Mouse (Mus musculus): ENCODE data around the gene Ablim1. TPM values are rescaled to one million over a fixed set of nuclear protein-coding genes. Genes with fewer than 3 reads are reported as not detected.

Ablim1 gene
- total RNA-seq, 2 experiments from 2014 or later = 50.9 to 59.8 TPM

DNA sequence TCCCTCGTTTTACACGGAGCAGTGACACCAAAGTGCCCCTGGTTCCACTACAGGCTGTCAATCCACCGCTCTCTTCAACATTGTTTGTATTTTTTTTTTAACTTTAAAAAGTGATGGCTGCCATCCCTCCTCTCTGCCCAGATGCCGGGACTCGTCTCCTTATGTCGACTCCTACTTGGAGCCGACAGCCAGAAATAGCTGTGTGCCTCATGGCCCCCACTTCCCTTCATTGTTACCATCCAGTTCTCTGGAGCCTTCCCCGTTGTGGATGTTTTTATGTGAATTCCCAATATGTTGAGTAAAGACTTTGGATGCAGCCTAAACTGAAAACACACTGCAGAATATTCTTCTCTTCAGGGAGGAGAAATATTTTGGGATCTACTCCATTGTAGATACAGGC lies 8.7 kb downstream of the Ablim1 start:
- no peak for DNase-seq (ENCODE audit: low spot score in 2 of 2)

DNA sequence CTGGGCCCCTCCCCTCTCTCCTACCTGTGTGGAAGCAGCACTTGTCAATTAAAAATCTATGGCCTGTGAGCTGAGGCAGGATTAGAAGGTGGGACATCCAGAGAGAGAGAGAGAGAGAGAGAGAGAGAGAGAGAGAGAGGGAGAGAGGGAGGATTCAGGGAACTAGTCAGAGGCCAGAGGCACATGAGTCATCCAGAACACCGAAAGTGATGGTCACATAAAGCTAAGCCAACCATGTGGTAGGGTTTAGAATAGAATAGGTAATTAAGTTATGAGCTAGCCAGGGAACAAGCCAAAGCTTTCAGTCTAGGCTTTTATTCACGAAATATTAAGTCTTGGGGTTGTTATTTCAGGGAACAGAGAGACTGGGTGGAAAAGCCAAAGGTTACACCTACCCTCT lies 10.1 kb downstream of the Ablim1 start:
- no peak for DNase-seq (ENCODE audit: low spot score in 2 of 2)

DNA sequence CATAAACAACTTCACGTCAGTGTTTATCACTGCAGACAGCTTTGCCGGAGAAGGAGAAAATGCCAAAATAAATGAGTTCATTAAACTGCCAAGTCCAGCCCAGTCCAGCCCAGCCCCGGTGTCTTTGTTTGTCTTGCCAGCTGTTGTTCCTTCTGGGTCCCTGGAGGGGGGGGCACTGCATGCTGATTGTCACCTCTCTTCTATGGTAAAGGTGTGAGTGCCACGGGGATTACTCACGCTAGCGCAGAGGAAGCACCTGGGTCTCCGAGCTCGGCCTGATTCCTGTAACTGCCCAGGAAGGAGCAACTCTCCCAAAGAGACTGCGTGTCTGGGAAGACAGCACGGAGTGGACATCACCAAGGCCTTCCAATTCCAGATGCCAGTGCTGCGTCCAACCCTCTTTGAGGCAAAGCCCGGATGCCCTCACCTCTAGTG lies 12.7 kb downstream of the Ablim1 start:
- no peak for DNase-seq (ENCODE audit: low spot score in 2 of 2)

DNA sequence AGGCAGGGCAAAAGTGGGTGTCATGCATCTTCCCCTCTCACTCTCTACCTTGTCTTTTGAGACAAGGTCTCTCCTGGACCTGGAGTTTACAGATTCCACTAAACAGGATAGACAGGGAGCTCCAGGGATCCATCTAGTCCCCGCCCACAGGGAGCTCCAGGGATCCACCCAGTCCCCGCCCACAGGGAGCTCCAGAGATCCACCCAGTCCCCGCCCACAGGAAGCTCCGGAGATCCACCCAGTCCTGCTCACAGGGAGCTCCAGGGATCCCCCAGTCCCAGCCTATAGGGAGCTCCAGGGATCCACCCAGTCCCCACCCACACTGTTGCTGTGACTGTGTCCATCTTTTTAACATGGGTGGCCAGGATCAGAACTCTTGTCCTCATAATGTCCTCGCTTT lies 16.7 kb downstream of the Ablim1 start:
- no peak for DNase-seq (ENCODE audit: low spot score in 2 of 2)

DNA sequence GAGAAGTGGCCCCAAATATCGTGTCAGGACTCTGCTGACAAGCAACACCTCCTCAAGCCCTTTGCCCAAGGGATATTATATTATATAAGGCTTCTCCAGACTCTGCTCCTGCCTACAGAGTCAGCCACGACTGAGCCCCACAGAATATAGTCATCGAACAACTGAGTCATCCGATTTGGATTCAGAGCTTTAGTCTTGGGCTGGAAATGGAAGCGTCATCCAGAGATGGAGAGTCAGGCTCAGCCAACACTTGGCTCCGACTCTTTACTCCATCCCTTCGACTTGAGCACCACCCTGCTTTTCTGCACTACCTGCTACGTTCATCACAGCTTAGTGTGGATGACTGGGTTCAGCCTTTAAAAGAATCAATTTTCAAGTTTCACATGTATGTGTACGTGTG lies 17.3 kb downstream of the Ablim1 start:
- no peak for DNase-seq (ENCODE audit: low spot score in 2 of 2)

DNA sequence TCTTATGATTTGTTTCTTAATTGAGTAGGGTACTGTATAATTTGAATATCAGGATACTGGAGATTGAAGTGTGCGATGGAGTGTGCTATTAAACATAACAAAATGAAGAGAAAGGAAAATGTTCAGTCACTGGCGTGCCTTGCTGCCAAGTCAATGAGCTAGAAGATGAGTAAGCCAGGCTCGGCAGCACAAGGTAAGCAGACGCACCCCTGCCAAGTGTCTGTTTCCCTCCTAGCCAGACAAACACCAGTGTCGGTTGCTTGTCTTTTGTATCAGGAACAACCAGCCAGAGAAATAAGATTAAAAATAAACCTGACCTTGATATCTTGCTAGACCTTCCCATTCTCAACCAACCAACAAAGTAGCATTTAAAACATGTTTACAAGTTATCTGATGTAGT lies 18.2 kb downstream of the Ablim1 start:
- DNase-seq (ENCODE audit: low spot score in 2 of 2) = no peak

DNA sequence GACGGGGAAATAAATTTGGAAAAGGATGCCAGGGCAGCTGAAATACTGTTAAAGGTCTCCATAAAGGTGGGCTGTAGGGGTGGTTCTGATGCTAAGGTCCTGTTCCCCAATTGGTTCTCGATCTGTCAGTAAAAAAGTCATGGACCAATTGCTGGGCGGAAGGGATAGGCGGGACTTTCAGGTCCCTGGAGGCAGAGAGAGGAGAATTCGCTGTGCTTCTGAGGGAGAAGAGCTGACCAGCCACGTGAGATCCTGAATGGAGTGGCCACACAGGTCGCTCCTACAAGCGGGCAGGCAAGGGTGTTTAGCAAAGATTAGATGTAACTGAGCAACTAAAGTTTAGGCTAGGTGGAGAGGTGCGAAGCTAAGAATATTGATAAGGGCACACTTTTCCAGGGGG lies 19.2 kb downstream of the Ablim1 start:
- no peak for DNase-seq (ENCODE audit: low spot score in 2 of 2)

DNA sequence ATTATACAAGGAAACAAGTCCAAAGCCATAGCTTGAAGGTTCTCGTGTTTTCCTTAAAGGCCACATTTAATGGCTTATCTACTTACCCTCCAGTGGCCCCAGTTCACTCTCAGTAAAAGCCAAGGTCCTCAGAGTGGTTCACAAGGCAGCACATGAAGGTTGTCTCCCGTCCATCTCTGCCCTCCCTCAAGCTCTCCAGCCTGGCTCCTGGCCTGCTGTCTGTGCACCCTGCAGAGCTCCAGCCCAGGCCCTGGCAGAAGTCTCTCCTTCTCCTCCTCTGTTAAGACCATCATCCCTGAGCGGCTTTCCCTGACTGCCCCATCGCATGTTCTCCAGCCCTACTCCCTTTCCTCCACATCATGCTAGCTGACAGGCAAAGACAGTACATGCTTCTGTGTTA lies 20.4 kb downstream of the Ablim1 start:
- DNase-seq (ENCODE audit: low spot score in 2 of 2) = no peak

DNA sequence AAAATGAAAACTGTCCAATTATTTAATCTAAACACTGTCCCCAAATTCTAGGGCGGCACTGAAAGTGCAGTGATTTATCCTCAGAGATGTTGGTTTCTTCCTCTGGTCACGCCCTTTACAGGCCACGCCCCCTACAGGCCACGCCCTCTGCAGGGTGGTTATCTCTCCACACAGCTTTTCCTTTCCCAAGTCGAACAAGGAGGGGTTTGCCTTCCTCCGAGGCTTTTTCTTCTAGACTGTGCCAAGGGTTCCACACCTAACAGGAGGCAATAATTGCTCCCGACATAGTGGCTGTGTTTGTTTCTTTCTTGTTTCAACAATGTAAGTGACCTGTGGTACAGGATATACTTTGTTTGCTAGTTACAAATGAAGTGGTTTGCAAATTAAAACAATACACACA lies 21.0 kb downstream of the Ablim1 start:
- no peak for DNase-seq (ENCODE audit: low spot score in 2 of 2)

DNA sequence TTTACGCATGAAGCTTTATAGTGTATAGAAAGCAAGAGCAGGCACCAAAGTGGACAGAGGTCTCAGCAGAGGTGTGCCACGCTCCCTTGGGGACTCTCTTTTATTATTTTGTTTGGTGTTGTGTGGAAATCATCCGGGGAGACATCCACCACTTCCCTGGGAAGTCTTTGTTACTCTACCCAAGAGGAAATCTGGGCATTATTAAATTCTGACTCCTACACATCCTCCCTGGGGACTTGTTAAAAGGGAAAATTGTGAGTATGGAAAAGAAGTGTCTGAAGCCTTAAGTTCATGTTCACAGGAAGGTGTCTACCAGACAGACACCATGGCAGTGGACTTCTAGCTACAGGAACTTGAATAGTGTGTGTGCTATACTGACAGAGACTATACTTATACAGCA lies 31.4 kb downstream of the Ablim1 start:
- no peak for DNase-seq (ENCODE audit: low spot score in 2 of 2)

DNA sequence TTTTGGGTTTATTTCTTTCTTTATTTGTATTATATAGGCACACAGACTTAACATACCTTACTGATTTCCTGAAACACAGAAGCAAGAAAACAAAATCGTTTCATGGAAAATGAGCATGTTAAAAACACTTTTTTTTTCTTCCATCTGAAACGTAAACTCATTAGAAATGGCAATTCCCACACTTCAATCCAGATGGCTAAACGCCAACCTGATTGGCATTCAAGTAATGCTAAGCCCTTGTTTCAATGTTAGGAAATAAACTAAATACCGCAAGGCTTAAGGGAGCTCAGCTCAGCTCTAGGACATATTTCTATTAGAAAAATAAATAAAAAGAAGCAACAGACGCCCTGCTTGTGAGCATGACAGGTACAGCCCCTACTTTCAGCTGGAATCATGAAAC lies 32.1 kb downstream of the Ablim1 start:
- no peak for DNase-seq (ENCODE audit: low spot score in 2 of 2)

DNA sequence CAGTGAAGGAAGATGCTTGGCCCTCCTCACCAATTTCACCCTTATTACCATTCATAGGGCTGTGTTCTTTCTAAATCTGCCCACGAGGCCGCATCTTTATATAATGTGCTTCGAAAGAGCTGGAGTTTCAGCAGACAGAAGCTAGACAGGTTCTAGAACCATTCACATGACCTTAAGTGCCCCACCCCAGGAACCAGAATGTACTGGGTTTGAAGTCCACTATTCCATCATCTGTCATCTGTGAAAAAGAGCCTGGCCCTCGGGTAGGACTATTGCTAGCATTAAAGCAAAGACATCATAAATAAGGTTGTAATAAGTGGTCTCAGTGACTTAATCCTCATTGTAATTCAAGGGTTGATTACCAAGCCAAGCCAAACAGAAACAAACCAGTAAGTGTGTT lies 35.1 kb downstream of the Ablim1 start:
- no peak for DNase-seq (ENCODE audit: low spot score in 2 of 2)

DNA sequence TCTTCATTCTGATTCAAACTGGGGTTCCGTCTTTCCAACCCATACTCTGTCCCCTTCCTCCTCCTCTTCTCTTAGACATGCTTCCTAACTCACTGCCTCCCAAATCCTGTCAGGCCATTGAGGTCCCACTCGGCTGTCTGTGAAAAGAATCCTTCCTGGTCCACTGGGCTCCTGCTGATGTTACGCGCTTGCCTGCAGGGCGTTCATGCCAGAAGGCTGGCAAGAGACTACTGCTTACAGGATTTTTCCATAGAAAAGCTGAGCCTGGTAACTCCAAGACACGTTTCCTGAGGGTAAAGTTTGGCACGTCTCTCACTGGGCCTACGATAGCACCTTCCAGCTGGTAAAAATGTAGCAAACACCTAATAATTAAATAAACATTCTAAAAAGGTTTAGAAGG lies 36.5 kb downstream of the Ablim1 start:
- no peak for DNase-seq (ENCODE audit: low spot score in 2 of 2)

DNA sequence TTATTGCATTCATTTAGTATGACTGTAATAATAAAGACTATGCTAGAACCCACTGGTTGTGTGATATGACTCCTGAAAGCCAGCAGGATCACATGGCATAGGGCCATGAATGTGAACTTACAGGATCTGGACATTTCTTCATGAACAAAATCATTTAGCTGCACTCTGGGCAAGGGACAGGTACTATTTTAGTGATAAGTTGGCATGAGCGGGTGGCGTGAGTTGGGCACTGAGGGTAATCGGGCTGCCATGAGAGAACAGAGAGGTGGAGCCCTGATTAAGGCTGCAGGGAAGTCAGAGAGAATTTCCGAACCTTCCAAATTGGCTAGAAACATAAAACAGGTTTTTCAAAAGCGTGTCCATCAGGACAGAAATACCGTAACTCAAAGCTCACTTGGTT lies 37.7 kb downstream of the Ablim1 start:
- no peak for DNase-seq (ENCODE audit: low spot score in 2 of 2)

DNA sequence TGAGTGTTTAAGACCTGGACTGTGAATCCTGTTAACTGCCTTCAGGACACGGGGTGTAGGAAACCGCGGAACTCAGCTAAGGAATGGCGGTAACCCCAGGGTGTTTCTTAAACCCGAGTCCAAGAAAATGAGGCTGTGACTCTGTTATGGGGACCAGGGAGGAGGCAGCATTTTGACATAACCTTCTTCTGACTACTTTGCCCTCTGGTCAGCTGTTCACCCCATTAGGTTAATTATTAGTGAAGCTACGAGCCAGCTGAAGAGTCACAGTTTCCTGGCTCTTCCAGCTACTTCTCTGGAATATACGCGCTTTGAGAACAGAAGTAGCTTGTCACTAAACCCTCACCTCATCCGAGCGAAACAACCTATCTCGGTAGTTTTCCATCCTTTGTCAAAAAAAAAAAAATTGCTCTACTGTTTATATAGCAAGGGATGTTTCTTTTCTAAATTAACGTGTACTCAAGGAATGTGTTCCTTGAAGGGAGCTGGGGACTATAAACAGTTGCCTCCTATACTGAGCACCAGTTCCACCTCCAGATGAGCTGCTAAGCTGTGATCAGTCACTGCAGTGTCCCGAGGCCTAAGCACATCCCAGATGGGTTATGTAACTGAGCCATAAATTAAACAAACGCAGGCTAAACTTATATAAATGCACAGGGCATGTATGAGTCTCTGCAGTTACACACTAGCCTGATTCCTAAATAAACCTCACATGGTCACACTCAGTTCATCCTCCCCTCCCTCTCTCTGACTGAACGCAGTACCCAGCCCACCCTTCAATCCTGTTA lies 39.4 kb downstream of the Ablim1 start:
- no peak for DNase-seq (ENCODE audit: low spot score in 2 of 2)

DNA sequence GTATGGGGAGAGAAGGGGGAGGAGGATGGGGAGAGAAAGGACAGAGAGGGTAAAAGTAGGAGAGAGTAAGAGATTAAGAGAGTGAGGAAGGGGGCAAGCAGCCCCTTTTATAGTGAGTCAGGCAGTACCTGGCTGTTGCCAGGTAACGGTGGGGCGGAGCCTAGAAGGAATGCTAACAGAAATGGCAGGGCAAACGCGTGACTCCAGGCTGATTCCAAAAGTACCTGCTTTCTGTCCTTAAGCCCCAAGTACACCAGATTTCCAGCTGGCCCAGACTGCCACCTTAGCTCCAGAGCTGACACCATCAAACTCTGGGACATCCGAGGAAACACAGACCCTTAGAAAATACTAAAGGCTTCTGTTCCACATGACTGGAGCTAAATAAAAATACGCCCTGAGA lies 40.0 kb downstream of the Ablim1 start:
- no peak for DNase-seq (ENCODE audit: low spot score in 2 of 2)

DNA sequence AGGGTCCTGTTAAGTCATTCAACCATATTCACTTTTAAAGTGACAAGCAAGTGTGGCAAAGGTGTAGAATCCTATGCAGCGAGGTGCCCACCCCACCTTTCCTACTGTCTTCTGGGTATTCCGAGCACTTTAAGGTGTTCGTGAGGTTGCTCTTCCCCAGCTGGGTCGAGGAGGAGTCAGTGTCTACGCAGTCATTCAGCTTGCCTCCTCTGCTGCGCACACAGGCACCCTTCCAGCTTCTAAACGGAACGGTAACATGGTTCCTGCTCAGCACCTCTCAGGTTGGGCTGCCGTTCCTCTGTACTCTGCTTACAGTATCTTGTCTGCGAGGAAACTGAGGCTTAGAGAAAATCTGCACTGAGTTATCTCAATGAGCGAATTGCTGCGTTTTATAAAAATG lies 40.4 kb downstream of the Ablim1 start:
- DNase-seq (ENCODE audit: low spot score in 2 of 2) = no peak

DNA sequence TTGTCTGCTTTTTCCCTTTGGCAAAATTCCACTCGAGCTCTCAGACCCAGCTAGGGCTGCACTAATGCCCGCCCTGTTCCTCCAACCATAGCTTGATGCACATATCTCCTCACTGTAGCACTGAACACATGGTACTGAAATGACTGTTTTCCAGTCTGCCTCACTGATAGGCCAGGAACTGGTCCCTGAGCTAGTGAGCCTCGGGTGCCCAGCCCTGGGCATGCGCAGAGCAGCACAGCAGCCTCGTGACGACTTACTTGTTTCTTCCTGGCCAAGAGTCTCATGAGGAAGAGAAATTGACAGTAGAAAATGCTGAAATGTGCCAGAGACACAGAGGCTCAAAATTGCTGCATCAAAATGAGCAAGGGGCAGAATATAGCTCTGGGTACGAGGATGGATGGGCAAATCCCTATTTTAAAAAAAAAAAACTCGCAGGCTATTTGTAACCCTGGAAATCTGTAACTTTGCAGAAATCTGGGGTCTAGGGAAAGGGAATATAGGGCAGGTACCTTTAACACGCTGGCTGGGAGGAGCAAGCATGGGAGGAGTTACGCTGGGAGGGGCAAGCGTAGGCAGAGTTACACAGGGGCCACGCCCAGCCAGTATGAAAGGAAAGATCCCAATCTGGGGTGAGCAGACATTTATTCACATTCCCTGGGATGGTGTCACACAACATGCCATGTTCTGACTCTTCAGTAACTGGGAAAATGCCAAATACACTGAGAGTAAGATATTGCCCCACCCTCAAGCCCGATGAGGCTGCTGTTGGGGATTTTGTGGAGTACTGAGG lies 41.7 kb downstream of the Ablim1 start:
- peak in 1 of 2 experiments; percentile 22 for DNase-seq (ENCODE audit: low spot score in 2 of 2)

DNA sequence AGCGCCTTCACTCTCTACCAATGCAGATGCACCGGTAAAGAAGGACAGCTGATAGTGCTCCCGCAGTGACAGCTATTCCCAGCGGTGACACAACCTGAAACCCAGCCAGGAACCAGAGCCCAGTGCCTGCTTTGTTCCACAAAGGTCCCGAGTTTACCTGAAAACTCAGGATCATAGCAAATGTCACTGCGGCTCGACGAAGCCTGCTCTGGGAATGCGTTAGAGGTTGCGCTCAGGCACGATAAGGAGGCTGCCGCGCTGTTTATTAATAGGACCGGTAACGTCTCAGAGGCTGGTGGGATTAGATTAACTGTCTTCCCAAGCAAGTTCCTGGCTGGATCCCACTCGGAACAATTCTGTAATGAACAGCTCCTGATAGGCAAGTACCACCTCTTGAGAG lies 43.0 kb downstream of the Ablim1 start:
- no peak for DNase-seq (ENCODE audit: low spot score in 2 of 2)

DNA sequence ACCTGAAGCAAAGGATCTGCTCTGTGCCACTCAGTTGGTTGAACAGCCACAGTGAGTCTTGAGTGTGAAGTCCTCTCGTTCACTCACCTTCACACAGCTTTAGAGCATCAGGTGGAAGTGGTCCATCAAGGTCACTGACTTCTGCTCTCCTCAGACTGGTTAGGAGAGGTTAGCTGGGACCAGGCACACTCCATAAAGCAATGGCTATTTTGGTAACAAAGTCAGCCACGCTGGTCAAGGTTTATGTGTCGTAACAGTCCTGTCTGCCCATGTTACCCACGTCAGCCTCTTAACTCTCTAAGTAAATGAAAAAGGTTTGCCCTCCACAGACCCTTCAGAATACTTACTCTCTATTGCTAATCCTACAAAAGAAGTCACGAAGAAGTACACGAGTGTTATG lies 44.0 kb downstream of the Ablim1 start:
- no peak for DNase-seq (ENCODE audit: low spot score in 2 of 2)

DNA sequence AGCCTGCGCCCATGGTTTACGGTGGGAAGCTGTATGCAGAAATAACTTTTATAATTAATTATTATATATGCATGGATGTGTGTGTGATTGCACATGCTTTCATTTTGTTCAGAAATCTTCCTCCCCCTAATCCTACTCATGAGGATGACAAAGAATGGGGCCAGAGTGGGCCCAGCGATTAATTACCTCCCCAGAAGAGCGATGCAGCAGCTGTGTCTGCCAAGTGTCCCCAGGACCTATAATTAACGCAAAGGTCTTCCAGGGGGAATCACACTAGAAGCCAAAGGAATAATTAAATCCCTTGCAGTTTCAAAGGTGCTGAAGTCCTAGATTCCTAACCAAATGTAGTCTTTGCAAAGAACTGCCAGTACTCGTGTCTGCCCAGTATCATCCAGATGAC lies 44.9 kb downstream of the Ablim1 start:
- DNase-seq (ENCODE audit: low spot score in 2 of 2) = no peak

DNA sequence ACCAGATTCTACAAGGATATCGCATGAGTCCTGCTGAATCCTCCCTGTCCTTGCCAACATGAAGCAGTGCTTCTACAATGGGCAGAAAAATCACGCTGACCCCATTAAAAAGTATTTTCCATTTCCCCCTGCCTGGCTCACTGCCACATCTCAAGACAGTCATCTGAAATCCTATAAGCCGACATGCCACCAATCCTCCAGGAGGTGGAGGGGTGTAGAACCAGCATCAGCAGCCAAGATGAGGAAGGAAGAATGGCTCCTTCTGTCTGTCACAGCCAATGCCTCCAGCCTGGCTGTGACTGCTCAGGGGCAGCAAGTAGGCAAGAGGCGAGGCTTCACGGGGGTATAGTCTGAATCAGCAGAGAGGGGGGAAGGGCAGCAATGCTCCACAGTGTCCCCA lies 47.2 kb downstream of the Ablim1 start:
- DNase-seq (ENCODE audit: low spot score in 2 of 2) = no peak
